Mouse (Mus musculus) hindbrain, embryonic 16.5 days (tissue): ENCODE data around the gene Tbc1d13. TPM values are rescaled to one million over a fixed set of nuclear protein-coding genes. Genes with fewer than 3 reads are reported as not detected.

Source experiments
- ATAC-seq: fragments of 200-750 bp; cut with Nextera tagmentation; 2 replicates; pipeline ENCODE4 v1.8.0; 2017; ENCODE audit warnings: moderate TSS enrichment, moderate library complexity
- H3K27ac ChIP-seq: fragments of 300-500 bp; sonication (generic); 2 replicates; pipeline ENCODE4 v1.5.1; 2014; ENCODE audit warnings: low read depth, mild to moderate bottlenecking, control low read depth, low read length, moderate library complexity
- H3K27me3 ChIP-seq: fragments of 300-500 bp; sonication (generic); replicated peaks from 2 replicates; pipeline ENCODE4 v1.6.1; 2014; ENCODE audit warnings: low read length; ENCODE audit not compliant: control insufficient read depth, insufficient read depth
- H3K36me3 ChIP-seq: fragments of 300-500 bp; sonication (generic); 2 replicates; pipeline ENCODE4 v1.6.1; 2014; ENCODE audit warnings: mild to moderate bottlenecking, low read length, moderate library complexity, mixed read lengths; ENCODE audit not compliant: control insufficient read depth, insufficient read depth
- H3K4me1 ChIP-seq: fragments of 300-500 bp; sonication (generic); 2 replicates; pipeline ENCODE4 v1.6.1; 2014; ENCODE audit warnings: low read depth, low read length; ENCODE audit not compliant: control insufficient read depth, insufficient read depth
- H3K4me2 ChIP-seq: fragments of 300-500 bp; sonication (generic); 2 replicates; pipeline ENCODE4 v1.6.1; 2014; ENCODE audit warnings: mild to moderate bottlenecking, low read length, control low read depth, moderate library complexity
- H3K4me3 ChIP-seq: fragments of 300-500 bp; sonication (generic); 2 replicates; pipeline ENCODE4 v1.5.1; 2014; ENCODE audit warnings: mild to moderate bottlenecking, low read length, control low read depth, moderate library complexity
- H3K9ac ChIP-seq: fragments of 300-500 bp; sonication (generic); 2 replicates; pipeline ENCODE4 v1.6.1; 2014; ENCODE audit warnings: low read depth, mild to moderate bottlenecking, control low read depth, low read length, moderate library complexity
- H3K9me3 ChIP-seq: fragments of 300-500 bp; sonication (generic); 2 replicates; pipeline ENCODE4 v1.6.1; 2014; ENCODE audit warnings: mild to moderate bottlenecking, low read length, moderate library complexity; ENCODE audit not compliant: control insufficient read depth
- WGBS: fragments of 180-500 bp; shearing (Covaris S2); extraction: QIAGEN DNeasy Blood & Tissue Kit; methylation state at CpG from one replicate; pipeline ENCODE4 v1.1.7; 2014; 5-methylcytosine and 5-hydroxymethylcytosine counted together
- polyA plus RNA-seq: library from polyadenylated mRNA; unstranded; fragments of >200 nt; fragmentation: Nextera tagmentation; extraction: Ambion mirVana; gene quantifications from 2 replicates; pipeline ENCODE4 v1.2.1, GENCODE M21; 2015

Gene Tbc1d13
- 8.8 and 10.0 TPM in 2 replicates for polyA plus RNA-seq

DNA sequence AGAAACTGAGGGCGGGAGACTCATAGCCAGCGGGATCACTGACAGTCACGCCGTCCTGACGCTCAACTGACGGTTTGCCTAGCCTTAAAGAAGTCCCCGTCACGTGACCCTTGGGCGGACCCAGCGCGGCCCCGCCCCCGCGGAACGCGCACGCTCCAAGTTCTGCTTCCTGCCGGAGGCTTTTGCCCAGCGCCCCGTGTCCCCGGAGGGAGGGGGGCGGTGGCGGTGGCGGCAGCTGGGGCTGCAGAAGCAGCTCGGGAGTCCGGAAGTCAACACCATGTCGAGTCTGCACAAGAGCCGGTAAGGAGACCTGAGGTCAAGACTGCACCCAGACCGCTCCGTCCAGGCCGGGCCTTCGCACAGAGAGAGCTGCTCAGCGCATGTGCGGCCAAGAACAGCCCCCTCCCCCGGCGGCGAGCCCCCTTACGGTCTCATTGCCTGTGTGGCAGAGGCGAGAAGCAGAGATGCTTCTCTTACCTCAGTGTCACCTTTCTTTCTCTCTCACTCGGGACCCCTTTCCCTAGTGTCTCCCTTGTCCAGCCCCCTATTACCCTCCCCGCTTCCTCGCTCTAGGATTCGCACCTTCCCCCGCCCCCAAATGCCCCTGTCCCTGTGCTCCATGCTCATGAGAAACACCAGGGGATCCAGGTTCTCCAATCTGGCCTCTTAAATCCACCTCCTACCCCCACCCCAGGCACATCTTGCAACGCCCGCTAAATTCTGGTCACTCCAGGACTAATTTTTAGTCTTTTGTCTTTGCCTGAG is at the start of gene Tbc1d13:
TSS of gene Tbc1d13 (plus strand) at position 134 of the 765 bp plus-strand sequence.
- WGBS = under 1% methylated on average over 44 of the region's 46 CpGs
- peak; percentile 96 for ATAC-seq
- Histone ChIP-seq H3K4me3 (peak within 1 kb of the TSS; percentile 90), H3K27me3 (no peaks in the 10 kb centered on the region), H3K27ac (peak within 1 kb of the TSS; percentile 85), H3K9ac (peak within 1 kb of the TSS; percentile 87), H3K36me3 (no peaks in the 10 kb centered on the region; the same call in 1 of the 2 replicates), H3K4me2 (peak within 1 kb of the TSS; percentile 98), H3K4me1 (peaks cover 20% of the 10 kb centered on the region), H3K9me3 (no peaks in the 10 kb centered on the region)

DNA sequence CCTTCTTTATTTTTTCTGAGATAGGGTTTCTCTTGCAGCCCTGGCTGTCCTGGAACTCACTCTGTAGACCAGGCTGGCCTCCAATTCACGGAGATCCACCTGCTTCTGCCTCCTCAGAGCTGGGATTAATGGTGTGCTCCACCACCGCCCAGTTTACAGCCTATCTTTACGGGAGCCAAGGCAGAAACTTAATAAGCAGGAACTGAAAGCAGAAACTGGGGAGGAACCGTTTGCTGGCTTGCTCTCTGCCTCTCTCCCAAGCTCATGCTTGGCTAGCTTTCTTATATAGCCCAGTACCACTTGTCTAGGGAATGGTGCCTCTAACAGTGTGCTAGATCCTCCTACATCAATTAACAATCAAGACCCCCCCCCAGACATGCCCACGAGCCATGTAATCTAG is 49.4 kb upstream of the Tbc1d13 start:
- H3K4me2 ChIP-seq = peak overlapping the region; percentile 46; the same call in 1 of the 2 replicates
- 48% methylated on average over 5 of the region's 5 CpGs for WGBS
- H3K4me1 ChIP-seq = no peaks in the 10 kb centered on the region
- no peak overlapping the region; the same call in 1 of the 2 replicates for H3K9ac ChIP-seq
- H3K27me3 ChIP-seq = no peaks in the 10 kb centered on the region
- no peak overlapping the region for H3K4me3 ChIP-seq
- no peak overlapping the region for H3K27ac ChIP-seq
- ATAC-seq = no peak
- no peaks in the 10 kb centered on the region for H3K36me3 ChIP-seq
- H3K9me3 ChIP-seq = no peaks in the 10 kb centered on the region

DNA sequence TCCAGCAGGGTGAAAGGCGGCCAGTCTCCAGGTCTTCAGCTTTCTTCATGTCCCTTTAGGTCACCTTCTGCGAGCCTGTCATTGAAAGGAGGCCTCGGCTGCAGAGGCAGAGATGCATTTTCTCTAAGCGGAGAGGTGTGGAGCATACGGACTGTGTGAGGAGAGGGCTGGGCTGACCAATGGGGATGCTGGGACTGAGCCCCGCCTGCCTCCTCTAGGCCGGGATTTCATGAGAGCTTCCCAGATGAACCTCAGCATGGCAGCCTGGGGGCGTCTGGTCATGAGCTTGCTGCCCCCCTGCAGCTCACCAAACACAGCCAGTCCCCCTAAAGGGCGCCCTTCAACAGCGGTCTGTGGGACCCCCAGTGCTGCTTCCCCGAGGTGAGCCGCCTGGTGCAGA is 48.9 kb upstream of the Tbc1d13 start:
- H3K9ac ChIP-seq = peak overlapping the region; percentile 47
- no peaks in the 10 kb centered on the region for H3K36me3 ChIP-seq
- H3K4me3 ChIP-seq = peak overlapping the region; percentile 19; the same call in 1 of the 2 replicates
- no peaks in the 10 kb centered on the region for H3K4me1 ChIP-seq
- H3K4me2 ChIP-seq = peak overlapping the region; percentile 46
- WGBS = 10% methylated on average over 12 of the region's 12 CpGs
- no peaks in the 10 kb centered on the region for H3K27me3 ChIP-seq
- ATAC-seq = peak; percentile 64; the same call in 1 of the 2 replicates
- no peaks in the 10 kb centered on the region for H3K9me3 ChIP-seq
- H3K27ac ChIP-seq = no peak overlapping the region

DNA sequence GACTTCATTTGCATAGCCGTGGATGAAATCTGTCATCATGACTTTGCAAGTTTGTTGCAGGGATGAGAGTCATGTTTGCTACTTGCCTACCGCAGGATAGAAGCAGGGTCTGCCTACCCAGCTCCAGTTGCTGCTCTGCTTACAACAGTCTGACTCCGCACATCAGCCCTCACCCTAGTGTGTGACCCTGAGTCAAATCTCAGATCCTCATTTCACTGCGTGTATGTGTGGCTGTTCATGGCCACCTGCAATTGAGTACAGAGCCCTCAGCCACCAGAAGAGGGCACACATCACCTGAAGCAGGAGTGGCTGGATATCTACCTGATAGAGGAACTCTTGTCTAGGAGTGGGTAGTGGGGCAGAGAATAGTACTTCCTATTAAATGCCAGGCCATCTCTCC is 46.2 kb upstream of the Tbc1d13 start:
- Histone ChIP-seq H3K4me2 (no peak overlapping the region), H3K27ac (no peak overlapping the region), H3K9me3 (no peaks in the 10 kb centered on the region), H3K9ac (no peak overlapping the region), H3K36me3 (no peaks in the 10 kb centered on the region), H3K27me3 (no peaks in the 10 kb centered on the region), H3K4me1 (no peaks in the 10 kb centered on the region), H3K4me3 (no peak overlapping the region)
- no peak for ATAC-seq
- WGBS = 94% methylated on average over 4 of the region's 4 CpGs

DNA sequence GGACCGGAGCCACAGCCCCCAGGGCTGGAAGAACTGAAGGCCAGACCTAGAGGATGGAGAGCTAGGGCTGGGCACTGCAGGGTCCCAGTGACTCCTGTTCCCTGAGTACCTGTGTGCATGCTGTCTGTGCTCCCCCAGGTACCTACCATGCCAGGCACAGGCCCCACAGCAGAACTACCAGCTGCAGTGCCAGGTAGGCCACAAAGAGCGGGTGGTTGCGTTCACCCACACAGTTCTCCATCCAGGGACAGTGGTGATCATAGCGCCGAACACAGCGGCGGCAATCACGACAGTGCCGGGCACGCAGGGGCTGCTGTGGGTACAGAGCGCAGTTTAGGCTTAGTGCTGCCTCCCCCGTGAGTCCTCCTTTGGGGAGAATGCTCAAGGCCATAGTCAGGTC is 42.0 kb upstream of the Tbc1d13 start:
- 95% methylated on average over 12 of the region's 12 CpGs for WGBS
- no peaks in the 10 kb centered on the region for H3K36me3 ChIP-seq
- H3K9me3 ChIP-seq = no peaks in the 10 kb centered on the region
- H3K27me3 ChIP-seq = no peaks in the 10 kb centered on the region
- no peak overlapping the region for H3K4me2 ChIP-seq
- H3K4me1 ChIP-seq = peaks cover 9% of the 10 kb centered on the region
- no peak overlapping the region for H3K27ac ChIP-seq
- no peak overlapping the region for H3K4me3 ChIP-seq
- no peak overlapping the region for H3K9ac ChIP-seq
- no peak for ATAC-seq

DNA sequence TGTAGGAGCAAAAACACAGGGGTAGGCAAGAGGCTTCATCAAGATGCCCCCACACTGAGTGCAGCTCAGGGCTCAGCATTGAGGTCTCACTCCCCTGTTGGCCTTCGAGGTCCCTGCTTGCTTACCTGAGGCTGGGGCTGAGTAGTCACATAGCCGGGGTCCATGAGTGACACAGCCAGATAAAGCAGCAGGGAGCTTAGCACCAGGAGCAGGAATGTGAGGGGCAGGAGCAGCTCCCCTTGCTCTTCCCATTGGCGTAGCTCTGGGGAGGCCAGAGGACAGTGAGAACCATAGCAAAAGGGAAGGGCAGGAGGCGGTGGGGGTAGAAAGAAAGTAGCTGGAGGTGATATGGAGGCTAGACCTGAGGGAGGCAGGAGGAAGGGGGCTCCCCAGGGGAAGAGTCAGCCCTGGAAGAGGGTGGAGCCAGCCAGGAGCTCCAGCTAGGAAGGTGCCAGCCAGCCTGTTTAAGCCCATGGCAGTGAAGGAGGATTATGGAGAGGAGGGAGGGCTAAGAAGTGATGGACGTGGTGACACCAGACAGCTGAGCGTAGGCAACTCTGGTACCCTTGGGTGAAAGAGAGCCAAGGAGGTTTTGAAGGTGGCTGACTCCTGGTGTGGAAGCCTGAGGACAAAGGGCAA is 41.1 kb upstream of the Tbc1d13 start:
- no peaks in the 10 kb centered on the region for H3K9me3 ChIP-seq
- peaks cover 9% of the 10 kb centered on the region for H3K4me1 ChIP-seq
- peak overlapping the region; percentile 92 for H3K4me2 ChIP-seq
- ATAC-seq = no peak
- WGBS = 53% methylated on average over 6 of the region's 6 CpGs
- H3K9ac ChIP-seq = no peak overlapping the region
- H3K27me3 ChIP-seq = no peaks in the 10 kb centered on the region
- H3K4me3 ChIP-seq = no peak overlapping the region; the same call in 1 of the 2 replicates
- peaks cover 3% of the 10 kb centered on the region; the same call in 1 of the 2 replicates for H3K36me3 ChIP-seq
- no peak overlapping the region for H3K27ac ChIP-seq

DNA sequence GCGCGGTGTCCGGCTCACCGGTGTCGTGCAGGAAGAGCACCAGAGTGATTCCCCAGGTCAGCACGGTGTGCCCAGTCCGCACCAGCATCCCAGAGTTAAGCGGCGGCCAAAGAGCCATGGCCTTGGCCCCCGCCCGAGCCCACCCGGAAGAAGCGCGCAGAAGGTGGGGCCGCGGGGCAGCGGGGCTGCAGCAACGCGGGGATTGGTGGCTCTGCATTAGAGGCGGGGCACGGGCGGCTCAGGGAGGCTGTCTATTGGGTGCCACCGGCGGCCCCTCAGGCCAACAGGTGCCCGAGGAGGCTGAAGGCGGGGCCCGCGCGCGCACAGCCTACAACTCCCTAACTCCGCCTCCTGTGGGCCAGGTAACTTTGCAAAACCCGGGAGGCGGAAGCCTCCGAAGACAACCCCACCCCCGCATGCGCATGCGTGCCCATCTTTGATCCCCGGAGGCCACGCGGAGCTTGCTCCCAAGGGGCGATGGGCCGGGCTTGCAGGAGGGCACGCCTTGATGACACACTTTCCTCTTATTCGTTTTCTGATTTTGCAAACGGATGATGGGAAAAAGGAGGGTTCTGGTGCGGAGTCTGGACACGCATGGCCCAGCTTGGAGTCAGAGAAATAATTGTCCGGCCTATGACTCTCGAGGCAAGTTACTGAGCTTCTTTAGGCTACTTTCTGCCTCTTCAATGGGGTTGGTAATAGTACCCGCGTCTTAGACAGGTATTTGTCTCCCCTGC is 39.9 kb upstream of the Tbc1d13 start, which contains the start of gene Zdhhc12:
TSS of gene Zdhhc12 (minus strand) at position 178 of the 737 bp plus-strand sequence.
- Histone ChIP-seq H3K27ac (peak within 1 kb of the TSS; percentile 58; the same call in 1 of the 2 replicates), H3K4me3 (peak within 1 kb of the TSS; percentile 56), H3K27me3 (no peaks in the 10 kb centered on the region), H3K9ac (peak within 1 kb of the TSS; percentile 71), H3K9me3 (no peaks in the 10 kb centered on the region), H3K4me1 (peaks cover 9% of the 10 kb centered on the region), H3K36me3 (peaks cover 9% of the 10 kb centered on the region), H3K4me2 (peak within 1 kb of the TSS; percentile 92)
- under 1% methylated on average over 41 of the region's 51 CpGs for WGBS
- peak; percentile 96 for ATAC-seq

DNA sequence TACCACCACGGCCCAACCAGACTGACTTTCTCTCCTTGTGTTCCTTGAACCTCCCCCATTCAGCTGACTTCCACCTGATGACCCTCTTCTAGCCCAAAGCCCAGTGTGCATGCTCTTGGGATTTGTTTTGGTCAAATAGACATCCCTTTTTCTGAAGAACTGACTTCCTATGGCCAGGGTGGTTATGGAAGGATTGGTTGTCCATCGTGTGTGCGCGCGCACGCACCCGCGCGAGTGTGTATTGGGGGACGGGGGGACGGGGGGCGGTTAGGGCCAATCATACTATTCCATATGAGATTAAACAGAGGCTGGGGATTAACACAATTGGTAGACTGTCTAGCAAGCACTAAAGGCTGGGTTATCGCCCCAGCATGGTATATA is 39.3 kb upstream of the Tbc1d13 start:
- H3K4me1 ChIP-seq = peaks cover 9% of the 10 kb centered on the region
- H3K9me3 ChIP-seq = no peaks in the 10 kb centered on the region
- peak overlapping the region; percentile 56 for H3K4me3 ChIP-seq
- H3K4me2 ChIP-seq = peak overlapping the region; percentile 92
- peak overlapping the region; percentile 58; the same call in 1 of the 2 replicates for H3K27ac ChIP-seq
- H3K9ac ChIP-seq = peak overlapping the region; percentile 71
- WGBS = 3% methylated on average over 13 of the region's 13 CpGs
- H3K27me3 ChIP-seq = no peaks in the 10 kb centered on the region
- peaks cover 15% of the 10 kb centered on the region for H3K36me3 ChIP-seq
- no peak for ATAC-seq
